8 mouse cellular contexts compared by ENCODE assay signal in the genomic region with DNA sequence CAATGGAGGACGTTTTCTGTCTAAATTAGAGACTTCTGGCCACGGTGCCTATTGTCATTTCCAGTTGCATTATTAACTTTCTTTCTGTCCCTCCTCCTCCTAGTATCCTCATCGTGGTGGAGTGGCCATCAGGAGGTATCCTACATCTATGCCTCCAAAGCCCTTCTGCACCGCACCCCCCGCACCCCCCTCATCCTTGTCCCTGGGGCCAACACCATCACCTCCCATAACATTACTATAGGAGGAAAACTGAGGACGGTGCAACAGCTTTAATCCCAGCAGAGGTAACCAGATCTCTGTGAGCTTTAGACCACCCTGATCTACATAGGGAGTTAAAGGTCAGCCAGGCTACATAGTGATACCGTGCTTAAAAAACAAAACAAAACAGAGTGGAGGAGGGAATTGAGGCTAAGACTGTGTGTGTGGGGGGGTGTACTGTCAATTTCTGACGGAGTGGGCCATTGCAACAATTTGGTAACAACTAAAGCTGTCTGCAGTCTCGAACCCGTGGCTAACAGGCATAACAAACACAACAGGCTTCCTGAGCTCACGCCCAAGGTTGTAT. TPM values are rescaled to one million over a fixed set of nuclear protein-coding genes. Genes with fewer than 3 reads are reported as not detected.
DNase-seq lines count a peak whose midpoint lies in the region; ATAC-seq and TF ChIP-seq lines count a peak whose summit lies in the region.

No protein-coding gene starts in this region.

- H3K4me3 ChIP-seq in liver, adult 2 months (ENCODE audit: insufficient read depth, low read depth, low read length) = peak overlapping the region; percentile 15
- peak overlapping the region; percentile 80 for H3K4me3 ChIP-seq in embryonic facial prominence, embryonic 13.5 days
- peak overlapping the region; percentile 57 for H3K4me3 ChIP-seq in hindbrain, postnatal 0 days (ENCODE audit: low read length)
- H3K4me3 ChIP-seq in myocyte = peak overlapping the region; percentile 74

- peak overlapping the region; percentile 58; the same call in 1 of the 2 replicates for H3K9ac ChIP-seq in liver, adult 2 months (ENCODE audit: low read depth, low read length)
- peak overlapping the region; percentile 69 for H3K9ac ChIP-seq in embryonic facial prominence, embryonic 13.5 days
- peak overlapping the region; percentile 78; the same call in 1 of the 2 replicates for H3K9ac ChIP-seq in hindbrain, postnatal 0 days (replicated peaks; ENCODE audit: low read length)

- H3K4me1 ChIP-seq in liver, adult 2 months (ENCODE audit: control insufficient read depth, insufficient read depth, low read length) = peaks cover 6% of the 10 kb centered on the region; the same call in 1 of the 2 replicates
- H3K4me1 ChIP-seq in embryonic facial prominence, embryonic 13.5 days = peaks cover 14% of the 10 kb centered on the region
- H3K4me1 ChIP-seq in hindbrain, postnatal 0 days (ENCODE audit: insufficient read depth, low read length) = peaks cover 6% of the 10 kb centered on the region

- no peak for DNase-seq in liver, adult 2 months (ENCODE audit: extremely low read depth, low read depth, low spot score)
- DNase-seq in liver = no peak
- no peak for DNase-seq in hindbrain, postnatal 0 days (ENCODE audit: low spot score)
- no peak for DNase-seq in ovary, adult 18-20 months (ENCODE audit: low spot score)
- no peak for DNase-seq in embryo, embryonic 10 days (ENCODE audit: low spot score)
- DNase-seq in kidney, postnatal 4 days = no peak

- no peak for TF ChIP-seq POLR2A in liver, adult 2 months (IDR thresholded peaks at IDR 0.05; ENCODE audit: extremely low read depth, insufficient read depth, low read length)
- no peak for TF ChIP-seq POLR2A in myocyte (IDR thresholded peaks at IDR 0.05; ENCODE audit: insufficient read length, low read depth)

- H3K27me3 ChIP-seq in liver, adult 2 months (ENCODE audit: control insufficient read depth, insufficient read depth, low read length) = no peaks in the 10 kb centered on the region
- no peaks in the 10 kb centered on the region for H3K27me3 ChIP-seq in embryonic facial prominence, embryonic 13.5 days
- H3K27me3 ChIP-seq in hindbrain, postnatal 0 days (ENCODE audit: insufficient read depth, low read length) = no peaks in the 10 kb centered on the region
- no peaks in the 10 kb centered on the region for H3K27me3 ChIP-seq in myocyte (ENCODE audit: control insufficient read depth, insufficient read depth, insufficient read length)

- H3K36me3 ChIP-seq in liver, adult 2 months (ENCODE audit: control insufficient read depth, insufficient read depth, low read length) = peaks cover 12% of the 10 kb centered on the region
- peaks cover 23% of the 10 kb centered on the region for H3K36me3 ChIP-seq in embryonic facial prominence, embryonic 13.5 days
- H3K36me3 ChIP-seq in hindbrain, postnatal 0 days (ENCODE audit: insufficient read depth, low read length) = peaks cover 12% of the 10 kb centered on the region; the same call in 1 of the 2 replicates
- peaks cover 8% of the 10 kb centered on the region for H3K36me3 ChIP-seq in myocyte (ENCODE audit: control insufficient read depth, insufficient read depth)

- peaks cover 7% of the 10 kb centered on the region; the same call in 1 of the 2 replicates for H3K79me2 ChIP-seq in liver, adult 2 months (ENCODE audit: control insufficient read depth, insufficient read depth, low read length)
- H3K79me2 ChIP-seq in myocyte (ENCODE audit: control insufficient read depth, insufficient read depth) = peaks cover 13% of the 10 kb centered on the region

- peak overlapping the region; percentile 94 for H3ac ChIP-seq in myocyte (ENCODE audit: control insufficient read depth, insufficient read length)

- TF ChIP-seq CTCF in liver, adult 2 months (IDR thresholded peaks at IDR 0.05; ENCODE audit: low read depth, low read length) = no peak
- no peak for TF ChIP-seq CTCF in hindbrain, postnatal 0 days (IDR thresholded peaks at IDR 0.05; ENCODE audit: low read depth)

- H3K4me2 ChIP-seq in embryonic facial prominence, embryonic 13.5 days = peak overlapping the region; percentile 89
- peak overlapping the region; percentile 72 for H3K4me2 ChIP-seq in hindbrain, postnatal 0 days (ENCODE audit: low read depth, low read length)
- peak overlapping the region; percentile 69 for H3K4me2 ChIP-seq in myocyte (ENCODE audit: low read depth)

- H3K27ac ChIP-seq in liver, adult 2 months (replicated peaks; ENCODE audit: insufficient read depth, low read depth, low read length) = peak overlapping the region; percentile 53; the same call in 1 of the 2 replicates
- no peak overlapping the region; the same call in 1 of the 2 replicates for H3K27ac ChIP-seq in embryonic facial prominence, embryonic 13.5 days
- peak overlapping the region; percentile 66; the same call in 1 of the 2 replicates for H3K27ac ChIP-seq in hindbrain, postnatal 0 days

- 65% methylated on average over 11 of the region's 11 CpGs for WGBS in liver, adult 2 months
- 56% methylated on average over 11 of the region's 11 CpGs for WGBS in embryonic facial prominence, embryonic 13.5 days
- 57% methylated on average over 11 of the region's 11 CpGs for WGBS in hindbrain, postnatal 0 days

- H3K9me3 ChIP-seq in embryonic facial prominence, embryonic 13.5 days = no peaks in the 10 kb centered on the region
- H3K9me3 ChIP-seq in hindbrain, postnatal 0 days (ENCODE audit: low read length) = no peaks in the 10 kb centered on the region

- no peak for ATAC-seq in embryonic facial prominence, embryonic 13.5 days (ENCODE audit: insufficient number of reproducible peaks, insufficient read depth, low FRiP score, low TSS enrichment, low read depth)
- ATAC-seq in hindbrain, postnatal 0 days = peak; percentile 15; the same call in 1 of the 2 replicates

TF ChIP-seq in myocyte, 11 proteins besides CTCF, POLR2A, EP300 and RAD21:
- TF ChIP-seq USF1 (IDR thresholded peaks at IDR 0.05; ENCODE audit: low read depth) (no peak), MYOG (IDR thresholded peaks at IDR 0.05; ENCODE audit: control insufficient read depth in 1 of 3, insufficient read depth in 1 of 3, insufficient read length in 2 of 3, low read depth in 2 of 3) (no peak), POLR2AphosphoS2 (IDR thresholded peaks at IDR 0.05; ENCODE audit: insufficient read length, low read depth) (no peak), TCF12 (IDR thresholded peaks at IDR 0.05; ENCODE audit: insufficient read depth, poor library complexity, severe bottlenecking) (no peak), CEBPB (IDR thresholded peaks at IDR 0.05; ENCODE audit: insufficient read depth, poor library complexity, severe bottlenecking) (no peak)
TF ChIP-seq in myocyte: peak in this region for 0.

RNA-seq across cellular contexts. Expression of gene Cox5b, which starts 0.5 kb away (rescaled TPM):
- 445 and 458 TPM in 2 replicates for total RNA-seq in liver, adult 2 months (2014; rRNA removed)
- 756 and 791 TPM in 2 replicates for polyA plus RNA-seq in liver, adult 2 months (2012; rRNA removed)
- polyA plus RNA-seq in embryonic facial prominence, embryonic 13.5 days (2015; fragmentation: Nextera tagmentation; extraction: Ambion mirVana) = 510 and 517 TPM in 2 replicates
- 346 and 404 TPM in 2 replicates for total RNA-seq in hindbrain, postnatal 0 days (2014; rRNA removed)
- polyA plus RNA-seq in hindbrain, postnatal 0 days (2015; fragmentation: Nextera tagmentation; extraction: Ambion mirVana) = 977 and 1,021 TPM in 2 replicates
- 1,086 TPM for polyA plus RNA-seq in myocyte (2012; fragmentation: generic; extraction: Trizol)

RNA-seq across cellular contexts. Expression of gene Fam178b, which starts 7.8 kb away (rescaled TPM):
- total RNA-seq in liver, adult 2 months (2014; rRNA removed) = 0.18 TPM in 1 of 2 replicates, not detected in the other
- polyA plus RNA-seq in liver, adult 2 months (2012; rRNA removed) = 0.11 TPM in 1 of 2 replicates, not detected in the other
- polyA plus RNA-seq in embryonic facial prominence, embryonic 13.5 days (2015; fragmentation: Nextera tagmentation; extraction: Ambion mirVana) = 0.81 and 2.2 TPM in 2 replicates
- total RNA-seq in hindbrain, postnatal 0 days (2014; rRNA removed) = not detected in 2 replicates
- polyA plus RNA-seq in hindbrain, postnatal 0 days (2015; fragmentation: Nextera tagmentation; extraction: Ambion mirVana) = 0.21 and 0.41 TPM in 2 replicates
- polyA plus RNA-seq in myocyte (2012; fragmentation: generic; extraction: Trizol) = 1.5 TPM

RNA-seq across cellular contexts. Expression of gene 4933424G06Rik, which starts 19.2 kb away (rescaled TPM):
- total RNA-seq in liver, adult 2 months (2014; rRNA removed) = not detected in 2 replicates
- polyA plus RNA-seq in liver, adult 2 months (2012; rRNA removed) = not detected in 2 replicates
- polyA plus RNA-seq in embryonic facial prominence, embryonic 13.5 days (2015; fragmentation: Nextera tagmentation; extraction: Ambion mirVana) = 0.21 and 0.25 TPM in 2 replicates
- not detected in 2 replicates for total RNA-seq in hindbrain, postnatal 0 days (2014; rRNA removed)
- polyA plus RNA-seq in hindbrain, postnatal 0 days (2015; fragmentation: Nextera tagmentation; extraction: Ambion mirVana) = 0.77 and 0.89 TPM in 2 replicates
- 0.12 TPM for polyA plus RNA-seq in myocyte (2012; fragmentation: generic; extraction: Trizol)

RNA-seq across cellular contexts. Expression of gene Actr1b, which starts 23.5 kb away (rescaled TPM):
- total RNA-seq in liver, adult 2 months (2014; rRNA removed) = 34.9 and 38.5 TPM in 2 replicates
- polyA plus RNA-seq in liver, adult 2 months (2012; rRNA removed) = 62.6 and 71.3 TPM in 2 replicates
- 99.2 and 103 TPM in 2 replicates for polyA plus RNA-seq in embryonic facial prominence, embryonic 13.5 days (2015; fragmentation: Nextera tagmentation; extraction: Ambion mirVana)
- total RNA-seq in hindbrain, postnatal 0 days (2014; rRNA removed) = 174 and 178 TPM in 2 replicates
- polyA plus RNA-seq in hindbrain, postnatal 0 days (2015; fragmentation: Nextera tagmentation; extraction: Ambion mirVana) = 117 and 119 TPM in 2 replicates
- 111 TPM for polyA plus RNA-seq in myocyte (2012; fragmentation: generic; extraction: Trizol)

Comparison
In these comparisons a context has a peak if more than half of its experiments do, and no peak if none do; other contexts are left out.
1. H3K4me3 ChIP-seq: peak in every context shown above with its lines; median percentile 80 in embryonic facial prominence, embryonic 13.5 days; 74 in myocyte; 57 in hindbrain, postnatal 0 days; 15 in liver, adult 2 months.